Mouse (Mus musculus) megakaryocyte progenitor cell, adult 5-6 weeks (primary cell): ENCODE results near the gene Pter. TPM values are rescaled to one million over a fixed set of nuclear protein-coding genes. Genes with fewer than 3 reads are reported as not detected.
A peak's percentile ranks its signal among the peaks of the same experiment; 100 is the strongest.

Experiments
- ATAC-seq: replicated peaks from 2 replicates; pipeline ENCODE4 v1.8.0; 2016; ENCODE audit warnings: mild to moderate bottlenecking, moderate TSS enrichment, inconsistent platforms; ENCODE audit not compliant: poor library complexity
- total RNA-seq, 2 experiments: library from RNA; stranded (forward) in 1 of 2; stranded (reverse) in 1 of 2; fragments of 157-497, 149-512 nt in 1 of 2; fragments of 200-1000 nt in 1 of 2; gene quantifications; 2 replicates each; pipeline versions ENCODE4 v1.2.3 to v1.2.4; 2015 to 2017

The Pter gene
- 15.1 and 16.3 TPM in 2 replicates for total RNA-seq (2015)
- total RNA-seq (2017): 20.1 and 27.4 TPM in 2 replicates

DNA sequence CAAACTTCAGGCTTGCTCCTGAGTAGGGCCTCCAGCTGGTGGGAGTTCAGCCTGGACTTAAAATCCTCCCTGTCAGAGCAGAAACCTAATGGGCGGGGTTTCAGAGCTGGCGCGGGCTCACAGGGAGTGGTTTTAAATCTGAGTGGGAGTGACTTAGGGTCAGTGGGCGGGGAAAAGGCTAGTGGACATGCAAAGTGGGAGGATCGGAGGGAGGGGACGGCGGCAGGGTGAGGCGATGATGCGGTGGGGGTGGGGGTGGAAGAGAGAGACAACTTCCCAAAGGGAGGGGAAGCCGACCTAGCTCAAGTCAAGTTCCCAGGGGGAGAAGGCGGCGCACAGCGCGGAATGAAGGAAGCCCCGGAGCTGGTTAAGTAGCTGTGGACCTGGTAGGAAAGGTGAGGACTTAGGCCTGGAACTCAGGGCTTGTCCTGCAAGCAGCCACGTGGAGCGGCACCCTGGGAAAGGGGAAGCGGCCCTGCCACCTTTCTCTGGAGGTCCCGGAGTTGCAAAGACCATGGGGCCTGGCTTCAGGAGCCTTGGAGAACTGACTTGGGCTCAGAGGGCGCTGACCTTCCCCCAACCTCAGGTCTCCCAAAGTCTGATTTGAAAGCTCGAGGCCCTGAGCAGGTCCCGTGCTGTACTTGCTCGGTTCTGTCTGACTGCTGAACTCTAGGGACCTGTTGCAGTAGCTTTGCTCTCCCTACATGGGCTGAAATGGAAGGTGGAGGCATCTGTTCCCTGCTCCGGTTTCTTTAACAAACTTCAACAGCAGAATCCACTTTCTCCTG, at the start of gene Pter:
Gene Pter, plus strand, starts transcription at position 238 of the 788 bp plus-strand sequence.
- ATAC-seq: peak; percentile 97

DNA sequence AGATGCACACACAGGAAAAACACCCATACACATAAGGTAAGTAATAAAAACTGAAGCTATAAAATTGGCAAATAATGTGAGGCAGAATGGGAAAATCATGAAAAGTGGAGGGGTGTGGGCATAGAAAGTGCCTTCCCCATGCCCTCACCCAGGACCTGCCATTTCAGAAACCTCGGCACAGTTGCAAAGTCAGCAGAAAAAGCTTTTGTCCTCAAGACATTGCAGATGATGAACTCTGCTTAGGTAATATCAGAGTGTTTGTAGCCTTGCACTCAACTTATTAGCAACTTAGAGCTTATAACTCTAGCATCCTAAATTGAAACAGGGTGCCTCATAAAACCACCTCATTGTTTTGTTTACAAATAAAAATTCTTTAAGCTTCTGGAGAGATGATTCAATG, 49.6 kb upstream of the Pter start:
- ATAC-seq: no peak

DNA sequence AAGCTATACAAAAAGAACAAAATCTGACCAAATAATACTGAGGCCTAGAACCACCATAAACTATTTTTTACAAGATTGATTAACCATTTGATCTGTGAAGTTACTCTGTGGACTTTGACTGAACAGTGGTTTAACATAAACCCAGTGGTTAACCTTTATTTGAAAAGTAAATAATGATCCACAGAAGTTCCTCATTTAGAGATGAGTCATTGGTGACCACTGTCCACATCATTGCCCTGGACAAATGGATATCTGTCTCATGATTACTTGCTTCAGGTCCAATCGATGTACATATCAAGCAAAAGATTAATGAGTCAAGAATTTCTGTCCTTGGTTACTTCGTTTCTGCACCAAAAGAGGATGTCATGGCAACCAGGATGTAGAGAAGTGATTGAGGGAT, 44.3 kb upstream of the Pter start:
- no peak for ATAC-seq

- ATAC-seq: peak; percentile 70
These were observed 42.8 kb upstream of the Pter start for GRCm38 (mm10) chr2:12881009-12881408.

DNA sequence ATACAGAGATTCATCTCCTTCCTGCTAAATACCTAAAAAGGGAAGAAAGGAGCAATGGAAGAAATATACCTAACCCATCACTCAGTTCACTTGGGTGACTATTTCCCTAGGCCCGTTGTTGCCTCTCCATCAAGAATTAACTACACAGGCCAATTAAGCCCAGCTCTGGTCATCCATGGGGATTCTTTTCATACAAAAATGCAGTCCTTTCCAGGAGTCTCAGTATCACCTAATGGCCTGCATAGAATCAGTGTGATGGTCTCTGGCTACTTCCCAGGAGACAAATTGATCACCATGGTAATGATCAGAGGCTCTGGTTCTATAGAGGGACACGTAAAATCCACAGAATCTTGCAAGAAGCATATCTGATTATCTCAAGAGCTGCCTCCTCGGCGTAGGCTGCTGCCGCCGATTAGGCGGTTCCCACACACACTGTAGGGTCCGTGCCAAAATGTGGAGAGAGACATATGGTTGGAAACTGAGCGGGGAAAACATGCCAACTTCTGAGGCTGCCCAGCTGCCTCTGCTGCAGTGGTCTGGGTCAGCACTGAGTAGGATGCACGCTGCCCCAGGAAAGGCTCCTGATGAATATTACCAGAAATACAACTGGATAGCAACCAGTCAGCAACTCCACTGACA, 40.4 kb upstream of the Pter start:
- no peak for ATAC-seq

- no peak for ATAC-seq
These were observed 36.8 kb upstream of the Pter start for GRCm38 (mm10) chr2:12887015-12887414.

DNA sequence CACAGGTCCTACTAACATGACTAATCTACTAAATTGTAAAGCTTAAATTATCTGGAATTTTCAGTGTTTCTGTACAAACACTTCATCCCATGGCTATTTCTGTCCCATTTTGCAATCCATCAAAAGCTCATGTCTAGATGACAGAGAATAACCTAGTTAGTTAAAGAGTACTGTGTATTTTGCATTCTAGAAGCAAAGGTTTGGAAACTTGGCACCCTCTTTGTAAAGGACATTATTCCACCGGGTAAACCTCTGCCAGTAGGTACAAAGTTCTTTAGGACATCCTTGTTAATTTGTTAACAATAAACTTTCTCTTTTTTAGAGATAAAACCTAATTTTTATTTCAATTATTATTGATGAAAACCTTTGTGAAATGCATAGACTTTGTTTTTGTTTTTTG, 18.1 kb upstream of the Pter start:
- ATAC-seq: no peak

DNA sequence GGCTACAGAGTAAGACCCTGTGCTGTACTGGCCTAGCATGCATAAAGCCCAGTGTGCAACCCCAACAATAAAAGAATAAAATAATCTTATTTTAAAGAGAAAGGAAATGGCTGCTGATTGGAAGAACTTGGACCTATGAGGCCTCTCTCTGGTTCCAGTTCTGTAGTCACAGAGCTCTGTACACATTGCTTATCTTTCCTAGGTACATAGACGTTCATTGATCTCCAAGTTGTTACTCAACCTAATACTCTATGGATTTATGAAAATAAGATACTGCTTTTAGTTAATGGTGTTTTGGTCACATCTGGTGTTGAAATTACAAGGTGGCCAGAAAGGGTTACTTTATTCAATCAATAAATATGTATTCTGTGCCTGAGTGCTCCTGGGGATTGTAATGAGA, 1.8 kb downstream of the Pter start:
- ATAC-seq: no peak

- ATAC-seq: no peak
These were observed 6.5 kb downstream of the Pter start for GRCm38 (mm10) chr2:12930338-12930737.

- peak; percentile 65 for ATAC-seq
These were observed 10.1 kb downstream of the Pter start for GRCm38 (mm10) chr2:12933905-12934304.

DNA sequence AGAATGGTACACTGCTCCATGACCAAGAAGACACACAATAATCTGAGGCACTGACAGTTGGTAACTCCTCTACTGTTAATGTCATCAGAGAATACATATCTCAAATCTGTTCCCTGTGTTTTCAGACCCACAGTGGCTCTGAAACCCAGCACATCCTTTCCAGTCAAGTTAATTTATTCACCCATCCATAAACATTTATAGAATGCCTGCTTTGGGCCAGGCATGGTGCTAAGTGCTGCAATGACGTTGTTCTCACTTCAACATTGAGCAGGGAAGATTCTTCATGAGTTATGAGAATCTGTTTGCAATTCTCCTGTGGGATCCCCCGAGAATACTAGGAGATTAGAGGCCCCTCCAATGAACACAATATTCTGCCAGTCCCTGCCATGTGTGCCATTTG, 11.4 kb downstream of the Pter start:
- ATAC-seq: no peak

GRCm38 (mm10) chr2:12937461-12938217, 13.8 kb downstream of the Pter start:
- no peak for ATAC-seq

GRCm38 (mm10) chr2:12938641-12939040, 14.8 kb downstream of the Pter start:
- ATAC-seq: no peak

DNA sequence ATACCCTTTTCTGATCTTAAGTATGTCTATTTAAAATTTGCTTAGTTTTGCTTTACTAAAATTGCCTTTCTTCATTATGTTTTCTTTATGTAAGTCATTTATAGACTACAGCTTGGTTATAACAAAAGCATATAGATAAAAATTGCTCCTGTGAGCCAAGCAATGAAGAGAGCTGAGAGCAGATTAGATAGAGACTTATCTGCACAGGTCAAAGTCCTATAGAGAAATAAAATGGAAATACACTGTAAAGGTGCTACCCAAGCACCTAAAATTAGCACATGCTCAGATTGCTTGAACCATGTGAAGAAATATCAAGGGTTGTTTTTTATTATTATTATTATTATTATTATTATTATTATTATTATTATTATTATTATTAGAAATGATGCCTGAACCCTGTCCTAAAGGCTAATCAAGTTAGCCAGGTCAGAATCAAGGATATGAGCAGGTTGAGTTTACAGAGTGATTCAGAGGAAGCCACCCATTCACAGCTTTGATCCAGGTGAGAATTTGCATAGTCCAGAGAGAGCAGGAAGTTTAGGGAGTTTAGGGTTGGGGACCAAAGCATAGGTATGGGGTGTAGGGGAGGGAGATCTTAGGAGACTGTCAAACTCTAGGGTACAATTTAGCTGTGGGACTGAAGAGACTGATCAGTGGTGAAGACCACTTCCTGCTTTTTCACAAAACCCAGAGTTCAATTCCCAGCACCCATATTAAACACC, 33.0 kb downstream of the Pter start:
- ATAC-seq: no peak

GRCm38 (mm10) chr2:12970049-12970724, 46.3 kb downstream of the Pter start:
- ATAC-seq: no peak

DNA sequence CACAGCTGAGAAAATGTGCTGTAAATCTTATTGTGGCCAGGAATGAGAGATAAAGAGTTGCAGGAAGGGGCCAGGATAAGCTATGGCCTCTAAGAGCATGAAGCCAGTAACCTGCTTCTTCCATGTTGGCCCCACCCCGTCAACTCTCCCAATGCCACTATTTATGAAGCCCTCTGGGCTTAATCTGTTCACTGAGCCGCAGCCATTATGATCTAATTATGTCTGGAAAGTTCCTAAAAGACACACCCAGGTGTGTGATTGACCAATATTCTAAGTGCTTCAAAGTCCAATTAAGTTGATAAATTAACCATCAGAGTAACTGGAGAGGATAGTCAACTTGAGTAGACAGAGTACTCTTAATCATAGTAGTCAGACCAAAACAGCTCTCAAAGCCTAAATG, 49.9 kb downstream of the Pter start:
- ATAC-seq: no peak

DNA sequence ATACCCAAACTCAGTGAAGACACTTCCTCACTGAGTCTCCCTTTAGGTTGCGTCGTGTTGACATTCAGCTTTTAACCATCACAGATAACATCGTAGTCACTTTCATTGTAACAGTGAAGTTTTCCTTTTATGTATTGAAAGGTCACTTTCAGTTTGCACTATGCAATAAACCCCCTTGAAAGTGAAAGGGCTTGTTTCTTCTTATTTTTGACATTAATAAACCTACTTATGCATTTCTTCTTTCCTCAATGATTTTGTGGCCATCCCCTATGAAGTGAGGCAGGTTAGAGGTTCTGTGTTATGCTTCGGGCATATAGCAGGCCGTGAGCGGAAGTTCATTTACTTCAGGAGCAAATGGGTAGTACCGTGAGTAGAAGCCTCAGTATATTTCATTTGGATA, 53.5 kb downstream of the Pter start:
- no peak for ATAC-seq

GRCm38 (mm10) chr2:12978771-12979170, 54.9 kb downstream of the Pter start:
- ATAC-seq: no peak

GRCm38 (mm10) chr2:12984901-12985732, 61.3 kb downstream of the Pter start:
- ATAC-seq: no peak

GRCm38 (mm10) chr2:13000026-13000425, 76.2 kb downstream of the Pter start:
- ATAC-seq: no peak
